In genomic region chr16:35159532-35159931, GRCm38 (mm10) we compare ENCODE assay signal across 13 mouse cellular contexts. TPM values are rescaled to one million over a fixed set of nuclear protein-coding genes. Genes with fewer than 3 reads are reported as not detected.
DNase-seq lines count a peak whose midpoint lies in the region; ATAC-seq and TF ChIP-seq lines count a peak whose summit lies in the region.
"Had no signal": no experiment of that assay in that cellular context is flagged by ENCODE, and none has a peak within 500 bp of the region (broad histone marks: within the 10 kb centered on the region; RNA-seq: fewer than 3 reads in every experiment).

No protein-coding gene starts in this region.

- H3K36me3 ChIP-seq in heart, embryonic 12.5 days, result no peaks in the 10 kb centered on the region; the same call in 1 of the 2 replicates
- 0 out of 2 replicates have a peak, but pooled peaks cover 3% of the 10 kb centered on the region for H3K36me3 ChIP-seq in midbrain, embryonic 13.5 days
- no peaks in the 10 kb centered on the region for H3K36me3 ChIP-seq in midbrain, embryonic 10.5 days
- no peaks in the 10 kb centered on the region for H3K36me3 ChIP-seq in forebrain, embryonic 12.5 days (replicated peaks)
- H3K36me3 ChIP-seq in neural tube, embryonic 13.5 days, result no peaks in the 10 kb centered on the region
- H3K36me3 ChIP-seq in lung, postnatal 0 days (ENCODE audit: insufficient read depth, low read length), result no peaks in the 10 kb centered on the region
- H3K36me3 ChIP-seq: stomach, embryonic 15.5 days had no signal

- DNase-seq in heart, postnatal 25 days (ENCODE audit: low spot score), result no peak
- DNase-seq in midbrain, embryonic 10.5 days (ENCODE audit: low spot score), result no peak
- DNase-seq in left cerebral cortex, postnatal 4 days, result no peak
- no peak for DNase-seq in lung, postnatal 0 days (ENCODE audit: low spot score)
- DNase-seq: heart, postnatal 10 days; kidney, postnatal 14 days had no signal

- peaks cover 28% of the 10 kb centered on the region for H3K27me3 ChIP-seq in heart, embryonic 12.5 days (replicated peaks)
- H3K27me3 ChIP-seq in midbrain, embryonic 13.5 days, result peaks cover 26% of the 10 kb centered on the region
- H3K27me3 ChIP-seq in midbrain, embryonic 10.5 days (ENCODE audit: low read depth, poor library complexity, severe bottlenecking), result peaks cover 55% of the 10 kb centered on the region
- peaks cover 31% of the 10 kb centered on the region for H3K27me3 ChIP-seq in forebrain, embryonic 12.5 days
- peaks cover 19% of the 10 kb centered on the region for H3K27me3 ChIP-seq in neural tube, embryonic 13.5 days
- peaks cover 20% of the 10 kb centered on the region for H3K27me3 ChIP-seq in lung, postnatal 0 days (replicated peaks; ENCODE audit: insufficient read depth, low read length)

- 59% methylated on average over 8 of the region's 8 CpGs for WGBS in heart, embryonic 12.5 days
- 64% methylated on average over 8 of the region's 8 CpGs for WGBS in midbrain, embryonic 13.5 days
- 72% methylated on average over 8 of the region's 8 CpGs for WGBS in midbrain, embryonic 10.5 days
- 72% methylated on average over 8 of the region's 8 CpGs for WGBS in forebrain, embryonic 12.5 days
- 63% methylated on average over 8 of the region's 8 CpGs for WGBS in neural tube, embryonic 13.5 days
- WGBS in lung, postnatal 0 days, result 52% methylated on average over 8 of the region's 8 CpGs

- ATAC-seq in heart, embryonic 12.5 days (ENCODE audit: insufficient number of reproducible peaks, low FRiP score), result no peak
- no peak for ATAC-seq in midbrain, embryonic 13.5 days
- ATAC-seq in forebrain, embryonic 12.5 days (ENCODE audit: low FRiP score), result no peak
- no peak for ATAC-seq in neural tube, embryonic 13.5 days (ENCODE audit: low read depth)
- ATAC-seq in lung, postnatal 0 days, result no peak
- ATAC-seq: CD4-positive, CD25-positive, alpha-beta regulatory T cell, adult 4 months had no signal

- H3K4me2 ChIP-seq in heart, embryonic 12.5 days, result peak overlapping the region; percentile 43
- peak overlapping the region; percentile 85 for H3K4me2 ChIP-seq in midbrain, embryonic 13.5 days (replicated peaks)
- 0 out of 2 replicates have a peak overlapping the region, but pooled peaks have one; percentile 1 for H3K4me2 ChIP-seq in forebrain, embryonic 12.5 days
- peak overlapping the region; percentile 65 for H3K4me2 ChIP-seq in neural tube, embryonic 13.5 days
- no peak overlapping the region for H3K4me2 ChIP-seq in lung, postnatal 0 days (replicated peaks; ENCODE audit: low read depth, low read length)

- intact Hi-C loops in heart, postnatal 25 days (cut with DNase I), result loop anchor here (5.0 kb wide), 1 partner anchor 68 kb away; no protein-coding TSS in a partner anchor
- intact Hi-C loops in left cerebral cortex, postnatal 4 days (cut with DNase I), result no loop called here

- no peak overlapping the region for H3K27ac ChIP-seq in heart, embryonic 12.5 days (ENCODE audit: poor library complexity, severe bottlenecking)
- no peak overlapping the region for H3K27ac ChIP-seq in midbrain, embryonic 13.5 days
- no peak overlapping the region for H3K27ac ChIP-seq in midbrain, embryonic 10.5 days (replicated peaks)
- H3K27ac ChIP-seq in forebrain, embryonic 12.5 days, result no peak overlapping the region
- no peak overlapping the region for H3K27ac ChIP-seq in neural tube, embryonic 13.5 days (replicated peaks)
- H3K27ac ChIP-seq in lung, postnatal 0 days (ENCODE audit: low read length), result no peak overlapping the region
- H3K27ac ChIP-seq: macrophage; stomach, embryonic 15.5 days had no signal

- no peak for TF ChIP-seq CTCF in lung, postnatal 0 days (IDR thresholded peaks at IDR 0.05)

- no peak for TF ChIP-seq EP300 in lung, postnatal 0 days (IDR thresholded peaks at IDR 0.05)

- H3K9ac ChIP-seq in heart, embryonic 12.5 days, result no peak overlapping the region
- 0 out of 2 replicates have a peak overlapping the region, but pooled peaks have one; percentile 19 for H3K9ac ChIP-seq in midbrain, embryonic 13.5 days (replicated peaks)
- H3K9ac ChIP-seq in forebrain, embryonic 12.5 days, result no peak overlapping the region
- peak overlapping the region; percentile 34; the same call in 1 of the 2 replicates for H3K9ac ChIP-seq in neural tube, embryonic 13.5 days
- H3K9ac ChIP-seq in lung, postnatal 0 days (replicated peaks; ENCODE audit: low read depth), result no peak overlapping the region
- H3K9ac ChIP-seq: stomach, embryonic 15.5 days had no signal

- H3K4me1 ChIP-seq in heart, embryonic 12.5 days (replicated peaks), result peaks cover 67% of the 10 kb centered on the region
- peaks cover 74% of the 10 kb centered on the region for H3K4me1 ChIP-seq in midbrain, embryonic 13.5 days (replicated peaks)
- H3K4me1 ChIP-seq in midbrain, embryonic 10.5 days, result peaks cover 45% of the 10 kb centered on the region
- H3K4me1 ChIP-seq in forebrain, embryonic 12.5 days, result peaks cover 50% of the 10 kb centered on the region
- peaks cover 83% of the 10 kb centered on the region for H3K4me1 ChIP-seq in neural tube, embryonic 13.5 days (replicated peaks)
- H3K4me1 ChIP-seq in lung, postnatal 0 days (ENCODE audit: insufficient read depth, low read depth, low read length), result 0 out of 2 replicates have a peak, but pooled peaks cover 6% of the 10 kb centered on the region

- H3K4me3 ChIP-seq in heart, embryonic 12.5 days, result no peak overlapping the region; the same call in 1 of the 2 replicates
- H3K4me3 ChIP-seq in midbrain, embryonic 13.5 days (replicated peaks), result peak overlapping the region; percentile 7; the same call in 1 of the 2 replicates
- H3K4me3 ChIP-seq in midbrain, embryonic 10.5 days, result no peak overlapping the region
- no peak overlapping the region for H3K4me3 ChIP-seq in forebrain, embryonic 12.5 days (replicated peaks)
- peak overlapping the region; percentile 10; the same call in 1 of the 2 replicates for H3K4me3 ChIP-seq in neural tube, embryonic 13.5 days
- H3K4me3 ChIP-seq in lung, postnatal 0 days (ENCODE audit: low read depth, low read length), result no peak overlapping the region
- H3K4me3 ChIP-seq: stomach, embryonic 15.5 days had no signal

- H3K9me3 ChIP-seq in heart, embryonic 12.5 days (replicated peaks), result no peaks in the 10 kb centered on the region
- H3K9me3 ChIP-seq in midbrain, embryonic 13.5 days, result no peaks in the 10 kb centered on the region
- H3K9me3 ChIP-seq in midbrain, embryonic 10.5 days (replicated peaks), result no peaks in the 10 kb centered on the region
- no peaks in the 10 kb centered on the region for H3K9me3 ChIP-seq in forebrain, embryonic 12.5 days
- no peaks in the 10 kb centered on the region for H3K9me3 ChIP-seq in neural tube, embryonic 13.5 days
- no peaks in the 10 kb centered on the region for H3K9me3 ChIP-seq in lung, postnatal 0 days (ENCODE audit: low read length)
- H3K9me3 ChIP-seq: stomach, embryonic 15.5 days had no signal

RNA-seq across cellular contexts. Expression of gene Adcy5, which starts 4.9 kb away (rescaled TPM):
- polyA plus RNA-seq in heart, embryonic 12.5 days (2016; fragmentation: Nextera tagmentation; extraction: Ambion mirVana), result 7.8 and 8.3 TPM in 2 replicates
- total RNA-seq in heart, postnatal 25 days (2021), result 10 to 100 TPM; 54.8 to 55.3 TPM
- polyA plus RNA-seq in midbrain, embryonic 13.5 days (2015; fragmentation: Nextera tagmentation; extraction: Ambion mirVana), result 4.5 and 6.0 TPM in 2 replicates
- 0.72 and 1.8 TPM in 2 replicates for polyA plus RNA-seq in midbrain, embryonic 10.5 days (2016; fragmentation: Nextera tagmentation; extraction: Ambion mirVana)
- polyA plus RNA-seq in forebrain, embryonic 12.5 days (2016; fragmentation: Nextera tagmentation; extraction: Ambion mirVana), result 2.5 and 2.8 TPM in 2 replicates
- 4.0 and 5.3 TPM in 2 replicates for polyA plus RNA-seq in neural tube, embryonic 13.5 days (2015; fragmentation: Nextera tagmentation; extraction: Ambion mirVana)
- 10 to 100 TPM; 82.1 to 83.3 TPM for total RNA-seq in left cerebral cortex, postnatal 4 days (2021)
- polyA plus RNA-seq in lung, postnatal 0 days (2015; fragmentation: Nextera tagmentation; extraction: Ambion mirVana), result 0.48 and 0.63 TPM in 2 replicates

Comparison
In these comparisons a context has a peak if more than half of its experiments do, and no peak if none do; other contexts are left out.
1. H3K4me3 ChIP-seq: peak in midbrain, embryonic 13.5 days (single experiment) and neural tube, embryonic 13.5 days (single experiment); none in heart, embryonic 12.5 days (single experiment), midbrain, embryonic 10.5 days (single experiment), forebrain, embryonic 12.5 days (single experiment) and lung, postnatal 0 days (single experiment).
2. H3K9ac ChIP-seq: peak in midbrain, embryonic 13.5 days (single experiment) and neural tube, embryonic 13.5 days (single experiment); none in heart, embryonic 12.5 days (single experiment), forebrain, embryonic 12.5 days (single experiment) and lung, postnatal 0 days (single experiment).